Mouse (Mus musculus): ENCODE data around the gene Pi4k2a.

GRCm38 (mm10) chr19:42072802-42073201 is 17.5 kb upstream of the Pi4k2a start:
- TF ChIP-seq POLR2A (IDR thresholded peaks at IDR 0.05; ENCODE audit: insufficient read length, low read depth) (no peak), MYOG (IDR thresholded peaks at IDR 0.05; ENCODE audit: control insufficient read depth in 1 of 3, insufficient read depth in 1 of 3, insufficient read length in 2 of 3, low read depth in 2 of 3) (no peak), TCF12 (IDR thresholded peaks at IDR 0.05; ENCODE audit: insufficient read depth, poor library complexity, severe bottlenecking) (no peak), E2F4 (IDR thresholded peaks at IDR 0.05; ENCODE audit: insufficient read depth) (no peak)

All from myocyte (in vitro differentiated cells).